Mouse (Mus musculus): ENCODE data around the gene Scg3. TPM values are rescaled to one million over a fixed set of nuclear protein-coding genes. Genes with fewer than 3 reads are reported as not detected.
"Not testable (repeated sequence)": the region's sequence is repeated elsewhere in the genome, so short reads cannot be mapped to it uniquely, and the experiment has no call there.

Gene Scg3
- total RNA-seq, 2 experiments from 2014 or later, result 279 to 282 TPM

DNA sequence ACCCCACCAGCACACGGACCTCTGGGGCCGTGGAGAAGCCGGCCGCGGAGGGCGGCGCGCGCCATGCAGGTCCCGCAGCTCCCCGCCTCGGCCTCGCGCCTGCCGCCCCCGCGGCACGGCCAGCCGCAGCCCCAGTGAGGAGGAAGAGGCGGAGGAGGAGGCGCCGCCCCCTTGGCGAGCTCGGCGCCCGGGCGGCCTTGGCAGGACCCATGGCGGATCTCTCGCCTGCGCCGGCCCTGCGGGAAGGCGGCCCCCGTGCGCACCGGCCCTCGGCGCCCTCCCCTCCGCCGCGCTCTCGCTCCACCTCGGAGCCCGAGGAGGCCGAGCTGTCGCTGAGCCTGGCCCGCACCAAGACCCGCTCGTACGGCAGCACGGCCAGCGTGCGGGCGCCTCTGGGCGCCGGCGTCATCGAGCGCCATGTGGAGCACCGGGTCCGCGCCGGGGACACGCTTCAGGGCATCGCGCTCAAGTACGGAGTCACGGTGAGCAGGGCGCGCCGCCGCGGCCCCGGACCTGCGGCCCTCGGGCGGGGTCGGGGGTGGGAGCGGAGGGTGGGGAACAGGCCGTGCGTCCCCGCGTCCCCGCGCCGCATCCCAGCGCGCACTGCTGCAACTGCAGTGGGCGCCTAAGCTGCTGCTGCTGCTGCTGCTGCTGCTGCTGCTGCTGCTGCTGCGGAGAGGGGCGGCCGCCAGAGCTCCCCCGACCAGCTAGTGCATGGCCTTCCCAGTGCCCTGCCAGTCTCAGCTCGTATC is 58.1 kb downstream of the Scg3 start, which contains the start of gene Lysmd2:
Gene Lysmd2, plus strand, starts transcription at position 186 of the 752 bp plus-strand sequence.
- DNase-seq, result peak; percentile 79 to 81

DNA sequence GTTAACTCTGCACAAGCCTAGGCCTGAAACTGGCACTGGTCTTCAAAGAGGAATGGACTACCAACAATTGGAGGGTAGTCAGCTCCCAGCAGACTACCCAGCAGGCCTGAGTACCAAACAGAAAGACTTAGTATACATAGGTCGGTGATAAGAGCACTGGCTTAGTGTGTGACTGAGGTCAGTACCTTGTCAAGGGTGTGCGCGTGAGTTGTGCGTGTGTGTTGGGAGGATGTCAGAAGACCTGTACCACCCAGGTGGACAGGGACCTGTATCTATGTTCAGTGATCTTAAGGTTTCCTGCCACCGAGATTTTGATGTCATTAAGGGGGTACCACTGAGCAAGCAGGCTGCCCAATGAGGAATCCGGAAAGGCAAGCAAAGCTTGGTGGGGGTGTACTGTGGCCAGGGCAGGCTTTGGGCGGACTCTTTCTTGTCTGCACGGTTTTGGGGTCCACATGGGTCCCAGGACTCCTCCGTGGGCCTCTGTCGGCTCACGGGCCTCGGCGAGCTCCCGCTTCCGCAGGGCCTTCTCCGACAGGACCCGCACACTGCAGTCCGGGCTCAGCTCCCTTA is 58.8 kb downstream of the Scg3 start:
- DNase-seq, result no peak

DNA sequence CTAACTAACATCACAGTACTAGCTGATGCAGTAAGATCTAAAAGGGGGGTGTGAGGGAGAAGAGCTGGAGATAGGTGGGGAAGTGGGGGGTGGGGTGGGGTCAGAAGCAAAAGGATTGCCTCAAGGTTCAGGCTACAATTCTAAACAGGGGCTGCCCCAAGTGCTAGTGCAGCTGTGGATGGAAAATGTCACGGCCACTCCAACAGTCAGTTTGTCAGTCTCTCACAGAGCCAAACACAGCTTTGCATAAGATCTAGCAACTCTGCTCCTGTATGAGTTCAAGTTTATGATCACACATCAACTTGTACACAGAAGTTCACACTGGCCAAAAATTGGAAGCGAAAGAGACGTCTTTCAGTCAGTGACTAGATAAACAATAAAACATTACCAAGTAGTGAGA is 62.4 kb downstream of the Scg3 start:
- DNase-seq, result no peak

DNA sequence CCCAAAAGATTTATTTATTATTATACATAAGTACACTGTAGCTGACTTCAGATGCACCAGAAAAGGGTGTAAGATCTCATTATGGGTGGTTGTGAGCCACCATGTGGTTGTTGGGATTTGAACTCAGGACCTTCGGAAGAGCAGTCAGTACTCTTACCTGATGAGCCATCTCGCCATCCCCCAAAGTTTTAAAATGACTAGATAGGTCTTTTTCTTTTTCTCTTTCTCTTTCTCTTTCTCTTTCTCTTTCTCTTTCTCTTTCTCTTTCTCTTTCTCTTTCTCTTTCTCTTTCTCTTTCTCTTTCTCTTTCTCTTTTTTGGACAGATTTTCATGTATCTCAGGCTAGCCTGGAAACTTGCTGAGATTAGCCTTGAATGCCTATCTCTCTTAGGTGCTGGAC is 64.1 kb downstream of the Scg3 start:
- DNase-seq, result not testable (repeated sequence)

DNA sequence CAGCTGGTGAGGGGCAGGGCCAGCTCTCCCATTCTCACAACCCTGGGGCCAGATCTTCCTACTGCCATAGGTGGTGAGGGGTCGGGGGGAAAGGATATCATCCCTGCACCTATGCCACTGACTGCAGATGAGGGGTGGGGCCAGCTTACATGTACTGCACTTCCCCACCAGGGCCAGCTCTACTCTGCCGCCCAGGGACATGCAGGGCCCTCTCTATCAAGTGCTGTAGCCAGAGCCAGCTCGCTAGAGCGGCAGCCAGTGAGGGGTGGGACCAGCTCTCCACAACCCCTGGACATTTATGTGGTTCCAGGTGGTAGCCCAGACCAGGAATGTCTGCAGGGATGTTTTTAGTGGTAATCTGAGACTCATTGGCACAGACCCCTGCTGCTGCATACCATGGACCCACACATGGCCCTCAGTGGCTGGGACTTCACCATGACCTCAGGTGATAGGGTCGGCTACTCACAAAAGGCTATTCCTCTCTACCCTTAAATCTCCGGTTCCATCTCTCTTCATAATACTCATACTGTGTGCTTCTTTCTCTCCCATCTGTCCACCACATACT is 64.9 kb downstream of the Scg3 start:
- no peak for DNase-seq

DNA sequence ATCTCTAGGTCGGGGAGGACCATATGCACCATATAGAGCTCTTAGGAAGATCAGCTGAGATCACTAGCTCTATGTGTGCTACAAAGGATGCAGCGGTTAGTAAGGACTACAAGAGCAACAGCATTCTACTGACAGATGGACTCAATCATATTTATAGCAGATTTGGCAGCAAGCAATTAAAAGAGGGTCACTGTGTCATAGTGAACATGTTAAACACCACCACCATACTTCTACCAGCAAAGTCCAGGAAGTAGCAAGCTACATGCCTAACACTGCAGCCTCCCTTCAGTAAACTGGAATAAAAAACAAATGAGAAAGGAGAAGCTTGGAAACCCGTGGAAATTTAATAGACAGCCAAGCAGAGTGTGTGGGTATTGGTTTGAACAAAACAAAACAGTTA is 67.3 kb downstream of the Scg3 start:
- no peak for DNase-seq

DNA sequence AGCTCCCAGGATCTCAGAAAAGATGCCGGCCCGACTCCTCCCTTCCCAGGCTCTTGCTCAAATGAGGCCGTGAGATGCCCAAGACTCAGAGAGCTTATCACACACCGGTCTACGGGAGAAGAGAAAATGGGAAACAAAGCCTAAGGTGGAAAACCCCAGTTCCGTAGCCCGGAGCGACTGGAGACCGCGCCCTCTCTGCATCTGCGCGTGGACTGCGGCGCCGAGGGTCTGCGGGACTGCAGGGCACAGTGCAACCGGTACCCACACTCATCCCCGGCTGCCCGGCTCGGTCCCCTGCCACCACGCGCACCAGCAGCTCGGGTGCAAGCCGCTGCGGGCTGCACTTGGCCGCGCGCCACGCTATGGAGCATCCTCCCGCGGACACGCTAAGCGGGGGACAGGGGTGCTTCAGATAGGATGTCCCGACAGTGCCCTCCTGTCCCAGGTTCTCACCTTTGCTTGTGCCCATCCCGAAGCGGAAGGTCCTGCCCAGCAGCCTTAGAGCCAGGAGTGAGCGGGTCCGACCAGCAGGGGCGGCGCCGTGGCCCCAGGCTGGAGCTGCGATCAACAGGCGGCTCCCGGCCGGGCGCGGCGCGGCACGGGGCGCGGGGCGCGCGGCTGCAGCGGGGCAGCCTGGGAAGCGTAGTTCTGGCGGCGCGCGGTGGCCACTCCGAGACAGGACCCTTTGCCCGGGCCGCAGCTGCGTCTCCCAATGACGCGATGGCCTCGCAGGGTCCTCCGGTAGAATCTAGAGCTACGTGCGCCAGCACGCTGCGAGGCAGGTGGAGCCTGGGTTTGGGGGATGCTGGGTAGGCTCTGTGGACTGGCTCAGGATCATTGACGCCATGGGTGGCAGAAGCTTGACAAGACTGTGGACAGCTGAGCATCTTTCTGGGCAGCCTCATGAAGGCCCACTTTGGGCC is 73.0 kb downstream of the Scg3 start, which contains the start of gene Tmod2:
Gene Tmod2, minus strand, starts transcription at position 755 of the 923 bp plus-strand sequence.
- peak; percentile 83 to 86 for DNase-seq

DNA sequence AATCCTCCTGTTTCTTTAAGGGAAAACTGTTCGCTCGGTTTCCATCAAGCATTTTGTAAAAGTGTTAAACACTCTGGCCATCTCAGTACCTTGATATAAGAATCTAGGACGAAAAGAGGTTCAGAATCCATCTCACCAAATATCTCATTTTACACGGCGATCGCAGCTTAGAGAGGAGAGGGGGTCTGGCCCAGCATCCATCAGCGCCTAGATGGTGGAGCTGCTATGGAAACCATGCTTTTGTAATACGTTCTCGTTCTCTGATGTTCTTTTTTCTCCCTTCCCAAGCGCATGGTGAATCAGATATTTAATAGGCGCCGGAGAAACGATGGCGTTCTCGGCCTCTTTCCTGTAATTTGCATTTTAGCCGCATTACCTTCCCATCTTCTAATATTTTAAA is 73.9 kb downstream of the Scg3 start:
- no peak for DNase-seq

DNA sequence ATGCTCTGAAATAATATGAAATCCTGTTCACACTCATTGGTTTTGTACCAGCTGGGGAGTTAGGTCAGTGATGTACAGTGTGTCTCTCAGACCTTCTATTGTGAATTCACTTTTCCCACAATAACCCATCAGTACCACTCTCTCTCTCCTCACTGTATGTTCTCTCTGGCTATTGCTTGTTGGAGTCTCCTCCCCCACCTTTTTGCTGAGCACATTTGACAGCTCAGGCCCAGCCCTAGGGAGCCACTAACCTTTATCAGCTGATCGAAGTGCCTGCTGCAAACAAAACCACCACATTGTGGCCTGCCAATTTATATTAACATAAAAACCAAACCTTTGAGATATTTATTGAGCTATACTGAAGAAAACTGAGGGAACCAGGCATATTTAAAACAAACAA is 74.4 kb downstream of the Scg3 start:
- DNase-seq, result no peak

DNA sequence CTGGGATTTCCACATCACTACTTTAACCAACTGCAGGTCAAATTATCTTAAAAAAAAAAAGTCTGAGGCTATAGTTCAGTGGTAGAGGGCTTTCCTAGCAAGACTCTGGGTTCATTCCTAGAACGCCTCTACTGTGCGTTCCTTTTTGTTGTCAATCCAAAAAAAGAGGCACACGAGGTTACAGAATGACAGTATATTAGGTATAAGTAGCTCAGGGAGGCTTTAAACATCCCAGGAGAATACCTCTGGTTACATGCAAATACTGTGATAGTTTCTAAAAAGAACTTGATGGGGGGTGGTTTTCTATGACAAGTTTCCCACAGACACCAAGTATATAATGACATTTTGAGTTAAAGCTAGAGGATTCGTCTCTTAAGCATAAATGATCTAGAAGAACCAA is 76.4 kb downstream of the Scg3 start:
- no peak for DNase-seq

DNA sequence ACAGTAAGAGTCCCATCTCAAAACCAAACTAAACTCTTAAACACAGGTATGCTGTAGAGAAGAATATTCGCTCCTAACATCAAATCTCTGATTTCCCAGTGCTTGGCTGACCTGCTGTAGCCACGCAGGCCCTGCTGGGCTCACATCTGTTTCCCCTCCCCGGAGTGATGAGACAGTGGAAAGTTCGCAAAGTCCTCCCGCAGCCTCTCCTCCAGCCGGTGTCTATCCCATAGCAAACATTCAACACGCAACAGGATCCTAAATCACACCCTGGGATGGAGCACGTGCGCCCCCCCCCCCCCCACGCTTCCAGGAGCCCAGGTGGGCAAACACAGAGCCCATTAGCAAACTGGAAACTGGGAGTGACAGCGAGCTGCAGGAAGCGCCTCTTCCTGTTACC is 82.3 kb downstream of the Scg3 start:
- DNase-seq, result no peak

DNA sequence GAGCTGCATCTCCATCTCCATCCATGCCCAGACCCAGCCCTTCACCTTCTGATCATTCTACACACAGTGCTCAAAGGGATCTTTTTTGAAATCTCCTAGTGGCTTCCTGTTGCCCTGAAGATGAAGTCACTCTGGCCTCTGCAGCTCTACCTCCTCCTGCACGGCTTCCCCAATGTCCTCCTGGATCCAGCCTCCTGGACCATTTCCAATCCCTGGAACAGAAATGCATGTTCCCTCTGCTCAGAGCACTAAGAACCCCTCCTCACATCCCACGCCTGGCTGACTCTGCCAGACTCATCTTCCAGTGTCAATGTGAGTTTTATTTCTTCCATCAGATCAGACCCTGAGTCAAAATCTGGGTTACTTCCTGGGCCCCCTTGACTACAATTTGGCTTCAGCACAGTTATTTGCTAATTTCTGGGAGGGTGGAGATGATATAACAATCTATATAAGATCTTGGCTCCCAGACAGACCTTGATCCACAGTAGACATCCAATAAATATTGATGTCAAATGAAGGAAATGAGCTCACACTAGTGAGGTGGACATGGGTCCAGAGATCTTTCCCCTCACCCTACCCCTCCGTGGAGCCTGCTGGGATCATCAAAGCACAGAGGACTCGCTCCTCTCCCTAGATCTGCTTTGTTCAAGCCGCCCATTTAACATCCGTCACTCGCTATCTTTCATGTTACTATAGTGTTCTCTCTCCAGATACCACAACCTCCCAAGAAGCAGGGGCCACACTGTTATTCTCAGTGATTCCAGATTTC is 83.5 kb downstream of the Scg3 start:
- peak in 1 of 2 experiments; percentile 64 for DNase-seq

DNA sequence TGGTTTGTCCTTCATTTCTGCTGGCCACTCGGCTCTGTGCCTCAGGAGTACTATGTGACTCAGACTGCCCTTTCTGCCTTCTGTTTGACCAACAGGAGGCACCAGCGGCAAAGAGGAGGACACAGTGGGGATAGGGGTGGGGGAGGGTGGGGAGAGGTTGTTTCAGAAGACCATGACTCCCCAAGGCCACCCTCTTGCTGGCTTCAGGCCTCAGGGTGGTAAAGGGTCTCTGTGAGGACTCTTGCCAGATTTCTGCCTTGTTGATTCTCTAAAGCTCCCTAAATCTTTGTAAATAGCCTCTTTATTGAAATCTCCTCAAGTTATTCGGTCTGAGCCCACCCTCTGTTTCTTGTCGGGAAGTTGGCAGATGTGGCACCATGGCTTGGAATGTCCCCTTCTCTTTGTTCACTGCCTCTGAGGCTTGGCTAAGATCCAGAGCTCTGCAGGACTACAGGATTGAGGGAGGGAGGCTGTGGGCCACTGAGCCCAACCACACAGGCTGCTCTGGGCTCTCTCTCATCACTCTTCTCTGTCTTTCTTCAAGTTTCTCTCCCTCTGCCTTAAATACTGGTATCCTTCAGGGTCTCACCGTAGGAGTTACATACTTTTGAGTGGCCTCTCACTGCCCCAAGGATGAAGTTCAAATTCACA is 84.5 kb downstream of the Scg3 start:
- DNase-seq, result peak in 1 of 2 experiments; percentile 61

DNA sequence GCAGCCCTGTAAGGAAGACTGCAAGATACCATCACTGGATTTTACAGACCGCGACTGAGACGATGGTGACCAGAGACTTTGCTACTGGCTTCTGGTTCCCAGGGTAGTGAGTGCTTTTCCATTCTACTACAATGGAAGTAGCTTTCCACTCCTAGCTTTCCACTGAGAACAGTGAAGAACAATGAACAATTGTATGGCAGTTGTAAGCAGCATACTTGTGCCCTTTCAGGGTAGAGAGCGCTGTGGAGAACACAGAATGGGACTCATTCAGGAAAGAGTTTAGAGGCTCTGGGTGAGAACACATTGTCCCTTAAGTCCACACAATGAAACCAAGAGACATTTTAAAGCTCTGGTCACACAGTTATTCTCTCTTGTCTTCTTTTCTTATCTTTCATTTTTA is 86.3 kb downstream of the Scg3 start:
- no peak for DNase-seq

DNA sequence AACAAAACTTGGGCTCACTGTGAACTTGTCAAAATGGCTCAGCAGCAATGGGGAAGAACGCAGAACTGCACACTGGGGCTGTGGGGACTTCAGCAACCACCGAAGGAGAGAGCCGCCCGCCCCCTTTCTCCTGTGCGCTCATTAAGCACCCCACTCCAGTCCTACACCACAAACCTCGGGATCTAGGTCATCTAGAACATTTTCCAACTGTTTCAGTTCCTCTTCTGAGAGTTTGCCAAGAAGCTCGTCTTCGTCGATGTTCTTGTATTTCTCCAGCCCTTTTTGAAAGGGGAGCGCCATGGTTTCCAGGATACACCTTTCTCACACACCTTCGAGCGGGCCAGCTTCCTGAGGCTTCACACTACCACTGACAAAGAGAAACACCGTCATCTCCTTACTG is 86.8 kb downstream of the Scg3 start:
- DNase-seq, result no peak

DNA sequence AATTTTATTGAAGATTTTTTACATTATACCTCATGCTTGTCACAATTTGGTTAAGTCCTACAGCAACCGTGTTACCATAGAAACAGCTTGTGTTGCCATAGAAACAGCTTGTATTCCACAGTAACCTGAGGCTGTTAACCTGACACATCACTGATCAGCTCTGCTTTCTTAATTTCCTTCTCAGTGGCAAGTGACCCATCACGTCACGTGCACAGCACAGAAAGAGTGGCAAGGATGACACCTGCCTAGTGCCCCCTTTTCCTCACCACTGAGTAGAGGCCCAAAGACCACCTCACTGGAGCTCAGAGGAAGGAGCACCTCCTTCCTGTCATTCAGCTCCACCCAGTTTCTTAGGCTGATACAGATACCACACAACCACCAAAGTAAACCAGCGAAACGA is 90.4 kb downstream of the Scg3 start:
- DNase-seq, result no peak

Other genes with a start within 250 kb of the Scg3 start
- gene Leo1, start 242.5 kb downstream of the Scg3 start, total RNA-seq (2021), result 10 to 100 TPM; 22.8 to 23.9 TPM
- gene Tmod3, start 124.4 kb downstream of the Scg3 start, total RNA-seq (2021), result 10 to 100 TPM; 46.4 to 47.3 TPM
- 100 to 1,000 TPM; 370 to 392 TPM for gene Tmod2, start 72.7 kb downstream of the Scg3 start, total RNA-seq (2021)
- 10 to 100 TPM; 61.8 to 65.8 TPM for gene Lysmd2, start 58.3 kb downstream of the Scg3 start, total RNA-seq (2021)
- gene Bmp5, start 91.3 kb upstream of the Scg3 start, total RNA-seq (2021), result 1 to 10 TPM in 1 of 2 experiments, under 1 TPM in 1; 0.60 to 2.2 TPM